Mouse (Mus musculus): ENCODE results near the gene Olfr786. TPM values are rescaled to one million over a fixed set of nuclear protein-coding genes. Genes with fewer than 3 reads are reported as not detected.

Olfr786 gene
- polyA plus RNA-seq, 1 experiment, result not detected

- H3K27me3 ChIP-seq (ENCODE audit: control insufficient read depth, insufficient read depth, low read length), result no peaks in the 10 kb centered on the region
- no peaks in the 10 kb centered on the region for H3K36me3 ChIP-seq (ENCODE audit: control insufficient read depth, insufficient read depth, low read length)
- H3K4me3 ChIP-seq (ENCODE audit: low read depth, low read length), result no peak overlapping the region
- TF ChIP-seq POLR2A (IDR thresholded peaks at IDR 0.05; ENCODE audit: low read depth, low read length), result no peak
- no peak for TF ChIP-seq CTCF (IDR thresholded peaks at IDR 0.05; ENCODE audit: extremely low read depth, insufficient read length, insufficient replicate concordance, low read depth, low read length)
- H3K27ac ChIP-seq (ENCODE audit: insufficient read depth, low read depth, low read length), result no peak overlapping the region
- H3K4me1 ChIP-seq (ENCODE audit: control insufficient read depth, insufficient read depth, insufficient read length, low read length), result no peaks in the 10 kb centered on the region
Observed at GRCm38 (mm10) chr10:129473723-129474122, 46.6 kb downstream of the Olfr786 start.

- no peaks in the 10 kb centered on the region for H3K36me3 ChIP-seq (ENCODE audit: control insufficient read depth, insufficient read depth, low read length)
- no peak within 1 kb of the TSS for H3K27ac ChIP-seq (ENCODE audit: insufficient read depth, low read depth, low read length)
- WGBS, result 40% methylated on average over 2 of the region's 2 CpGs
- H3K27me3 ChIP-seq (ENCODE audit: control insufficient read depth, insufficient read depth, low read length), result no peaks in the 10 kb centered on the region
- H3K4me3 ChIP-seq (ENCODE audit: low read depth, low read length), result no peak within 1 kb of the TSS
- no peaks in the 10 kb centered on the region for H3K4me1 ChIP-seq (ENCODE audit: control insufficient read depth, insufficient read depth, insufficient read length, low read length)
- TF ChIP-seq CTCF (IDR thresholded peaks at IDR 0.05; ENCODE audit: extremely low read depth, insufficient read length, insufficient replicate concordance, low read depth, low read length), result no peak
- TF ChIP-seq POLR2A (IDR thresholded peaks at IDR 0.05; ENCODE audit: low read depth, low read length), result no peak
Observed at GRCm38 (mm10) chr10:129484452-129484851, 57.3 kb downstream of the Olfr786 start, which contains the start of gene Olfr789. Olfr789 (plus strand) TSS chr10:129484752.

Other genes with a start within 250 kb of the Olfr786 start
- gene Olfr772, start 249.4 kb upstream of the Olfr786 start, polyA plus RNA-seq (2012; rRNA removed), result not detected in 2 replicates
- not detected in 2 replicates for gene Olfr773, start 239.9 kb upstream of the Olfr786 start, polyA plus RNA-seq (2012; rRNA removed)
- not detected in 2 replicates for gene Olfr774, start 191.1 kb upstream of the Olfr786 start, polyA plus RNA-seq (2012; rRNA removed)
- not detected in 2 replicates for gene Olfr775, start 178.9 kb upstream of the Olfr786 start, polyA plus RNA-seq (2012; rRNA removed)
- not detected in 2 replicates for gene Olfr776, start 168.2 kb upstream of the Olfr786 start, polyA plus RNA-seq (2012; rRNA removed)
- gene Olfr777, start 155.8 kb upstream of the Olfr786 start, polyA plus RNA-seq (2012; rRNA removed), result not detected in 2 replicates
- gene Olfr780, start 109.2 kb upstream of the Olfr786 start, polyA plus RNA-seq (2012; rRNA removed), result not detected in 2 replicates
- not detected in 2 replicates for gene Olfr781, start 98.5 kb upstream of the Olfr786 start, polyA plus RNA-seq (2012; rRNA removed)
- gene Olfr782, start 78.5 kb upstream of the Olfr786 start, polyA plus RNA-seq (2012; rRNA removed), result not detected in 2 replicates
- gene Olfr784, start 43.2 kb upstream of the Olfr786 start, polyA plus RNA-seq (2012; rRNA removed), result not detected in 2 replicates
- gene Olfr785, start 21.9 kb upstream of the Olfr786 start, polyA plus RNA-seq (2012; rRNA removed), result not detected in 2 replicates
- gene Olfr787, start 34.6 kb downstream of the Olfr786 start, polyA plus RNA-seq (2012; rRNA removed), result not detected in 2 replicates
- not detected in 2 replicates for gene Olfr788, start 43.7 kb downstream of the Olfr786 start, polyA plus RNA-seq (2012; rRNA removed)
- gene Olfr789, start 57.4 kb downstream of the Olfr786 start, polyA plus RNA-seq (2012; rRNA removed), result not detected in 2 replicates
- gene Olfr790, start 71.2 kb downstream of the Olfr786 start, polyA plus RNA-seq (2012; rRNA removed), result not detected in 2 replicates
- not detected in 2 replicates for gene Olfr791, start 94.5 kb downstream of the Olfr786 start, polyA plus RNA-seq (2012; rRNA removed)
- not detected in 2 replicates for gene Olfr792, start 111.9 kb downstream of the Olfr786 start, polyA plus RNA-seq (2012; rRNA removed)
- gene Olfr794, start 140.3 kb downstream of the Olfr786 start, polyA plus RNA-seq (2012; rRNA removed), result not detected in 2 replicates
- gene Olfr796, start 185.3 kb downstream of the Olfr786 start, polyA plus RNA-seq (2012; rRNA removed), result not detected in 2 replicates
- gene Olfr798, start 200.6 kb downstream of the Olfr786 start, polyA plus RNA-seq (2012; rRNA removed), result not detected in 2 replicates
- gene Olfr799, start 210.2 kb downstream of the Olfr786 start, polyA plus RNA-seq (2012; rRNA removed), result not detected in 2 replicates
- not detected in 2 replicates for gene Olfr800, start 230.4 kb downstream of the Olfr786 start, polyA plus RNA-seq (2012; rRNA removed)
- not detected in 2 replicates for gene Olfr801, start 246.6 kb downstream of the Olfr786 start, polyA plus RNA-seq (2012; rRNA removed)